Mouse (Mus musculus) G1E (cell line): ENCODE results near the gene Zfpm1. TPM values are rescaled to one million over a fixed set of nuclear protein-coding genes. Genes with fewer than 3 reads are reported as not detected.
A peak's percentile ranks its signal among the peaks of the same experiment; 100 is the strongest.

Experiments
- ATAC-seq: 2 replicates; pipeline ENCODE4 v1.8.0; 2016; ENCODE audit warnings: mild to moderate bottlenecking; ENCODE audit not compliant: insufficient number of reproducible peaks, poor library complexity, low FRiP score, severe bottlenecking; ENCODE audit errors: extremely low read depth
- DNase-seq: peaks from one replicate; pipeline ENCODE4 v3.0.0; 2012; ENCODE audit warnings: low spot score
- H3K27me3 ChIP-seq: 2 replicates; pipeline ENCODE4 v1.6.1; 2012; ENCODE audit warnings: mild to moderate bottlenecking, low read length, inconsistent platforms; ENCODE audit not compliant: insufficient read depth
- H3K36me3 ChIP-seq: replicated peaks from 2 replicates; pipeline ENCODE3; 2012; ENCODE audit warnings: mild to moderate bottlenecking, inconsistent platforms
- H3K4me1 ChIP-seq: 2 replicates; pipeline ENCODE4 v1.6.1; 2012; ENCODE audit warnings: low read depth, low read length, inconsistent platforms, mixed read lengths; ENCODE audit not compliant: insufficient read depth
- H3K4me3 ChIP-seq: 2 replicates; pipeline ENCODE4 v1.5.1; 2012; ENCODE audit warnings: low read depth, mild to moderate bottlenecking, inconsistent platforms, low read length, moderate library complexity, mixed read lengths
- H3K9me3 ChIP-seq: replicated peaks from 2 replicates; pipeline ENCODE4 v1.6.1; 2012; ENCODE audit warnings: inconsistent platforms
- CTCF ChIP-seq: IDR thresholded peaks from 2 replicates; pipeline ENCODE4 v1.5.1; 2012; ENCODE audit warnings: low read depth, low read length, inconsistent platforms, mixed read lengths
- GATA1 ChIP-seq: IDR thresholded peaks from 2 replicates; pipeline ENCODE4 v1.6.1; 2012; ENCODE audit warnings: borderline replicate concordance, low read length, inconsistent platforms, mixed read lengths
- GATA2 ChIP-seq: IDR thresholded peaks from 2 replicates; pipeline ENCODE4 v1.6.1; 2012; ENCODE audit warnings: low read depth, low read length, inconsistent platforms, borderline replicate concordance
- POLR2AphosphoS5 ChIP-seq: IDR thresholded peaks from 2 replicates; pipeline ENCODE4 v1.6.1; 2012; ENCODE audit warnings: low read depth, low read length, inconsistent platforms; ENCODE audit not compliant: insufficient replicate concordance
- TAL1 ChIP-seq: conservative IDR thresholded peaks from 2 replicates; pipeline ENCODE4 v1.6.1; 2012; ENCODE audit warnings: low read depth, low read length, inconsistent platforms, mixed read lengths
- polyA plus RNA-seq: library from polyadenylated mRNA; stranded (reverse); fragments of >175 nt; gene quantifications from 2 replicates; pipeline ENCODE4 v1.2.3, GENCODE M21; 2012
- total RNA-seq, 2 experiments: library from RNA; stranded (forward) in 1 of 2; stranded (reverse) in 1 of 2; fragments of 200-1000 nt in 1 of 2; fragments of >200 nt in 1 of 2; fragmentation: Nextera tagmentation in 1 of 2; gene quantifications; 2 replicates each; pipeline ENCODE4 v1.2.3; 2014 to 2017

The Zfpm1 gene
- total and polyA plus RNA-seq, 3 experiments, result 54.4 to 1,150 (median 292) TPM

DNA sequence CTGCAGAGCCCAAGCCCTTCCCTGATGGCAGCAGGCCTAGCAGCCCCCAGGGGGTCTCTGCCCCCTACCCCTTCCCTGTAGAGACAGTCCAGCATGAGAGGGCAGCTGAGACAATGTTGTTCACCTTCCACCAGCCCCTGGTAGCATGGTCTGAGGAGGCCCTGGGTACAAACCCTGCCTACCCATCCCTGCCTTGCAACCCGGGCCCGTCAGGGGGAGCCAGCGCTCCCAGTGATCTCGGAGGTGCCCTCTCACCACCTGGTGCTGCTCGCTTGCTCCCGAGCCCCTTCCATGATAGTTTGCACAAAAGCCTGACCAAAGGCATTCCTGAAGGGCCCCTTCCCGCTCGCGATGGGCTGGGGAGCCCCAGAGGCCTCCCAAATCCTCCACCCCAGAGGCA lies 21.2 kb upstream of the Zfpm1 start:
- TF ChIP-seq TAL1 (no peak), CTCF (no peak), POLR2AphosphoS5 (no peak), GATA2 (no peak), GATA1 (no peak)
- Histone ChIP-seq H3K4me3 (no peak overlapping the region), H3K4me1 (peaks cover 7% of the 10 kb centered on the region), H3K27me3 (peaks cover 97% of the 10 kb centered on the region), H3K36me3 (no peaks in the 10 kb centered on the region), H3K9me3 (no peaks in the 10 kb centered on the region)
- DNase-seq (no peak), ATAC-seq (no peak)

DNA sequence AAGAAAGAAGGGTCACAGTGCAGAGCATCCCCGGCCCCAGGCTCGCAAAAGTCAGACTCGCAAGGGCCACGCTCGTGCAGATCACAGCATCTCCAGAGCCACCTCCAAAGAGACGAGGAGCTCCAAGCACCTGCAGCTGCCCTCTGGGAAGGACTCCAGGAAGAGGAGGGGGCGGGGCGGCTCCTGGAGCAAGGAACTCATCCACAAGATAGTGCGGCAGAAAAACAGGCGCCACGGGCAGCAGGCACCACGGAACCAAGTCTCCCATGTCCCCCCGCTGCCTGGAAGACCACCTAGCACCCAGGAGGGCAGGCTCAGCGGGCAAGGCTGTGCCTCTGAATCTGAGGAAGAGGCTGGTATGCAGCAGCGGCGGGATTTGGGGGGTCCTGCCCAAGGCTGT lies 19.1 kb upstream of the Zfpm1 start:
- DNase-seq (no peak), ATAC-seq (no peak)
- H3K36me3 ChIP-seq, result no peaks in the 10 kb centered on the region
- peaks cover 7% of the 10 kb centered on the region for H3K4me1 ChIP-seq
- no peak for TF ChIP-seq GATA2
- TF ChIP-seq GATA1, result no peak
- no peak for TF ChIP-seq TAL1
- TF ChIP-seq POLR2AphosphoS5, result no peak
- no peak for TF ChIP-seq CTCF
- H3K9me3 ChIP-seq, result no peaks in the 10 kb centered on the region
- peaks cover 100% of the 10 kb centered on the region for H3K27me3 ChIP-seq
- no peak overlapping the region for H3K4me3 ChIP-seq

DNA sequence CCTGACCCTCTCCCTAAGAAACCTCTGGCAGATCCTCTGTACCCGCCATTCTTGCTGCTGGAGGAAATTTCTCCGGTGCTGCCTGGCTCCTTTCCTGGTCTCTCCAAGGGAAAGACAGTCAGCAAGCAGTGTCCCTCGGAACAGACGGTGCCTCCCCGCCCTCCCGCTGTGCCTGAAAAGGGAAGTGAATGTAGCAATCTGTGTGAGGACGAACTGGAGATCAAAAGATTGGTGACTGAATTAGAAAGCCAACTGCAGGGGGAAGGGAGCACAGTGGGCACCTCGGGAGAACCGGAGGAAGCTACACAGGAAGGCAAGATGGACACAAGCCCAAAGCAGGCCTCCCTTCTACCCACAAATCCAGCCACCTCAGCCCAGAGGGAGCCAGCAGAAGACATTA lies 17.7 kb upstream of the Zfpm1 start:
- DNase-seq (no peak), ATAC-seq (peak; percentile 15; the same call in 1 of the 2 replicates)
- TF ChIP-seq GATA2 (no peak), POLR2AphosphoS5 (no peak), GATA1 (no peak), CTCF (no peak), TAL1 (no peak)
- Histone ChIP-seq H3K27me3 (peaks cover 100% of the 10 kb centered on the region), H3K36me3 (no peaks in the 10 kb centered on the region), H3K9me3 (no peaks in the 10 kb centered on the region), H3K4me3 (no peak overlapping the region), H3K4me1 (peaks cover 8% of the 10 kb centered on the region)

DNA sequence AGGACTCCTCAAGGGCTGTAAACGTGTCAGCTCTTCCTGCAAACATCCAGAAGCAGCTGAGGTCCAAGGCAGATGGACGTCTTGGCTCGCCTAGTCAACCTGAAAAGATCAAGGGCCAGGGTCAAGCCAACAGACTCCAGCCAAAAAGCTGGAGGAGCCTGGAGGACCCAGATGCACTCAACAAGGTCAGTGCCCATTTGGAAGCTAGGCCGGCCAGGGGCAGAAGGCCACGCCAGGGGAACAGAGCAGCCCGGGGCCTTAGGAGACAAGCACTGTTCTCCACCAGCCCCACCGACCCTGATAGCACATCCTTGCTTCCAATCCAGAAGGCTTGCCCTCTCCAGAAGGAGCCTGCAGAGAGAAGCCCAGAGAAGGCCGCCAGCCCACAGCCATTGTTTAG lies 16.4 kb upstream of the Zfpm1 start:
- no peak for ATAC-seq
- DNase-seq, result no peak
- TF ChIP-seq GATA1 (no peak), GATA2 (no peak), CTCF (no peak), TAL1 (no peak), POLR2AphosphoS5 (no peak)
- Histone ChIP-seq H3K36me3 (no peaks in the 10 kb centered on the region), H3K4me3 (no peak overlapping the region), H3K4me1 (peaks cover 14% of the 10 kb centered on the region), H3K27me3 (peaks cover 100% of the 10 kb centered on the region), H3K9me3 (no peaks in the 10 kb centered on the region)

DNA sequence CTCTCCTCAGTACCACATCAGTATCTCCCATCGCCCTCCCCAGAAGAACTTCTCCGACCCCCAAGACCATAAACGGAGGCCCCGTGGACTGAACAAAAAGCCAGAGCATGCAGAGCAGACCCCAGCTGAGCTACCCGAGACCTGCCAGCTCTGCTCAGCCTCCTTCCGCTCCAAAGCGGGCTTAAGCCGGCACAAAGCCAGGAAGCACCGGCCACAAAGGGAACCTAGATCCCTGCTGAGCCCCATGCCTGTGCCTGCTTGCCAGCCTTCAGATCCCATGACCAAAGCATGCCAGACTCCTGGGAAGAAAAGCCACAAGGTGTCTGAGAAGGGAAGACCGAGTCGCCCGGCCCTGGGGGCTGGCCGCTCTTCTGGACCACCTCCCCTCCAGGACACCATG lies 15.1 kb upstream of the Zfpm1 start:
- Histone ChIP-seq H3K4me1 (peaks cover 25% of the 10 kb centered on the region), H3K27me3 (peaks cover 100% of the 10 kb centered on the region), H3K36me3 (no peaks in the 10 kb centered on the region), H3K4me3 (no peak overlapping the region), H3K9me3 (no peaks in the 10 kb centered on the region)
- ATAC-seq (no peak), DNase-seq (no peak)
- TF ChIP-seq TAL1, result no peak
- no peak for TF ChIP-seq GATA2
- no peak for TF ChIP-seq GATA1
- no peak for TF ChIP-seq CTCF
- no peak for TF ChIP-seq POLR2AphosphoS5

DNA sequence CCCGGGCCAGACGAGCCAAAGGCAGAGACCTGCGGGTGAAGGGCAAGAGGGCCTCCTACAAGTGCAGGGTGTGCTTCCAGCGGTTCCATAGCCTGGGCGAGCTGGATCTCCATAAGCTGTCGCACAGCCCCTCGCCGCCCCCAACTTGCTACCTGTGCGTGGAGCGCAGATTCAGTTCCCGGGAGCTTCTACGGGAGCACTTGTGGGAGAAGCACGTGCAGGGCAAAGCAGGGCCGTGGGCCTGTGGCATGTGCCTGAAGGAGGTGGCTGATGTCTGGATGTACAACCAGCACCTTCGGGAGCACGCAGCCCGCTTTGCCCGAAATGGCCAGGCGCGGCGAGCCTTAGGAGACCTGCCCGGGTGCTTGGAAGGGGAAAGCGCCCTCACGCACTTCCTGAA lies 13.1 kb upstream of the Zfpm1 start:
- ATAC-seq, result no peak
- no peak overlapping the region for H3K4me3 ChIP-seq
- TF ChIP-seq TAL1 (no peak), POLR2AphosphoS5 (no peak), GATA1 (no peak), GATA2 (no peak), CTCF (no peak)

DNA sequence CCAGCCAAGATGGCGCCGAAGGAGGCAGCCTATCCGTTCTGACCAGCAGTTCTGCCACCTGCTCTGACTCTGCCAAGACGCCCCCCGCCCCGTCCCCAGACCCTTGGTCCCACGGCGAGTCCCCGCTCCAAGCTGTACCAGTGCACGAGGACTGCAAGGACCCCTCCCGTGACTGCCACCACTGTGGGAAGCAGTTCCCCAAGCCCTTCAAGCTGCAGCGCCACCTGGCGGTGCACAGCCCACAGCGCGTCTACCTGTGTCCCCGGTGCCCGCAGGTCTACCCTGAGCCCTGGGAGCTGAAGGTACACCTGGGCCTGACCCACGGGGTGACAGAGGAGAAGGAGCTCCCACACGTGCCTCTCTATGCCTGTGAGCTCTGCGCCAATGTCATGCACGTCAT lies 12.5 kb upstream of the Zfpm1 start:
- ATAC-seq (no peak), DNase-seq (peak; percentile 64)
- H3K27me3 ChIP-seq, result peaks cover 78% of the 10 kb centered on the region
- H3K4me3 ChIP-seq, result no peak overlapping the region
- TF ChIP-seq GATA2, result no peak
- TF ChIP-seq CTCF, result peak; percentile 89
- no peaks in the 10 kb centered on the region for H3K36me3 ChIP-seq
- peaks cover 43% of the 10 kb centered on the region for H3K4me1 ChIP-seq
- no peaks in the 10 kb centered on the region for H3K9me3 ChIP-seq

More for the DNA sequence above, 13.1 kb upstream of the Zfpm1 start:
- DNase-seq, result no peak
- Histone ChIP-seq H3K36me3 (no peaks in the 10 kb centered on the region), H3K27me3 (peaks cover 83% of the 10 kb centered on the region), H3K9me3 (no peaks in the 10 kb centered on the region), H3K4me1 (peaks cover 43% of the 10 kb centered on the region)
